In genomic region chr15:92526731-92527130, GRCm38 (mm10) we compare ENCODE assay signal across 10 mouse cellular contexts.
A peak's percentile ranks its signal among the peaks of the same experiment; 100 is the strongest.
DNase-seq lines count a peak whose midpoint lies in the region; ATAC-seq and TF ChIP-seq lines count a peak whose summit lies in the region.
"Had no signal": no experiment of that assay in that cellular context is flagged by ENCODE, and none has a peak within 500 bp of the region (broad histone marks: within the 10 kb centered on the region; RNA-seq: fewer than 3 reads in every experiment).

No protein-coding gene starts in this region.

- no peaks in the 10 kb centered on the region for H3K36me3 ChIP-seq in heart, adult 2 months (ENCODE audit: control insufficient read depth, insufficient read depth, low read length)
- no peaks in the 10 kb centered on the region for H3K36me3 ChIP-seq in neural tube, embryonic 15.5 days
- H3K36me3 ChIP-seq: neural tube, embryonic 12.5 days had no signal

- no peaks in the 10 kb centered on the region for H3K79me2 ChIP-seq in heart, adult 2 months (replicated peaks; ENCODE audit: control insufficient read depth, insufficient read depth, low read length)

- TF ChIP-seq CTCF in heart, adult 2 months (IDR thresholded peaks at IDR 0.05): peak; percentile 73

- H3K27ac ChIP-seq in heart, adult 2 months: no peak overlapping the region
- H3K27ac ChIP-seq in neural tube, embryonic 15.5 days (replicated peaks): no peak overlapping the region
- H3K27ac ChIP-seq: neural tube, embryonic 12.5 days had no signal

- ATAC-seq in neural tube, embryonic 15.5 days (ENCODE audit: low FRiP score): no peak

- no peaks in the 10 kb centered on the region for H3K4me1 ChIP-seq in heart, adult 2 months (ENCODE audit: control insufficient read depth, insufficient read depth, low read length)
- H3K4me1 ChIP-seq in neural tube, embryonic 15.5 days: peaks cover 9% of the 10 kb centered on the region
- H3K4me1 ChIP-seq: neural tube, embryonic 12.5 days had no signal

- WGBS in heart, adult 2 months: 69% methylated on average over 4 of the region's 4 CpGs
- 74% methylated on average over 4 of the region's 4 CpGs for WGBS in neural tube, embryonic 15.5 days

- intact Hi-C loops in heart, adult 2 months (cut with DNase I): loop anchor here (2.0 kb wide), 1 partner anchor 690 kb away; no protein-coding TSS in a partner anchor

- no peak for DNase-seq in heart, adult 2 months
- DNase-seq in heart, adult 8-10 months (ENCODE audit: low spot score): no peak
- DNase-seq in neural tube, embryonic 10.5 days (ENCODE audit: extremely low spot score, low spot score): peak; percentile 22
- peak; percentile 8 for DNase-seq in c-Kit-positive CD71-negative TER-119-negative erythroid progenitor cells, embryonic 14.5 days (ENCODE audit: low read depth)
- peak; percentile 23 for DNase-seq in retina, embryonic 14.5 days (ENCODE audit: low spot score)
- no peak for DNase-seq in left cerebral cortex, adult 11 months (ENCODE audit: low spot score)
- DNase-seq in cerebellum, adult 8-10 months: no peak
- DNase-seq: layer of hippocampus, adult 9-11 months had no signal

- no peaks in the 10 kb centered on the region for H3K27me3 ChIP-seq in heart, adult 2 months (ENCODE audit: control insufficient read depth, insufficient read depth, low read length)
- H3K27me3 ChIP-seq in neural tube, embryonic 15.5 days (replicated peaks): no peaks in the 10 kb centered on the region
- H3K27me3 ChIP-seq: neural tube, embryonic 12.5 days had no signal

- no peak overlapping the region for H3K4me2 ChIP-seq in neural tube, embryonic 15.5 days
- H3K4me2 ChIP-seq: neural tube, embryonic 12.5 days had no signal

- H3K4me3 ChIP-seq in heart, adult 2 months: no peak overlapping the region
- H3K4me3 ChIP-seq in neural tube, embryonic 15.5 days (replicated peaks): no peak overlapping the region
- H3K4me3 ChIP-seq: neural tube, embryonic 12.5 days had no signal

- no peaks in the 10 kb centered on the region for H3K9me3 ChIP-seq in neural tube, embryonic 15.5 days (replicated peaks)

- TF ChIP-seq EP300 in heart, adult 2 months (IDR thresholded peaks at IDR 0.05; ENCODE audit: insufficient read depth, low read depth, low read length): no peak

- TF ChIP-seq POLR2A in heart, adult 2 months (IDR thresholded peaks at IDR 0.05; ENCODE audit: insufficient read depth, low read depth, low read length): no peak

- H3K9ac ChIP-seq in heart, adult 2 months (ENCODE audit: low read depth, low read length): no peak overlapping the region
- H3K9ac ChIP-seq in neural tube, embryonic 15.5 days (replicated peaks): no peak overlapping the region
- H3K9ac ChIP-seq: neural tube, embryonic 12.5 days had no signal

Comparison
In these comparisons a context has a peak if more than half of its experiments do, and no peak if none do; other contexts are left out.
1. DNase-seq: peak in neural tube, embryonic 10.5 days (single experiment), c-Kit-positive CD71-negative TER-119-negative erythroid progenitor cells, embryonic 14.5 days (single experiment) and retina, embryonic 14.5 days (single experiment); none in heart, adult 2 months (0 of 2), heart, adult 8-10 months (single experiment), left cerebral cortex, adult 11 months (single experiment) and cerebellum, adult 8-10 months (single experiment).